Mouse (Mus musculus) gastrocnemius, postnatal 25 days (tissue): ENCODE data around the gene Mlxipl. TPM values are rescaled to one million over a fixed set of nuclear protein-coding genes. Genes with fewer than 3 reads are reported as not detected.
"Not testable (repeated sequence)": the region's sequence is repeated elsewhere in the genome, so short reads cannot be mapped to it uniquely, and the experiment has no call there.

Experiments used
- DNase-seq: peaks from one replicate; pipeline ENCODE4 v3.0.0; 2022
- long read RNA-seq, 2 experiments: library from polyadenylated mRNA; stranded (forward); transcript quantifications; one replicate each; pipeline ENCODE4 v2.0.0; 2021
- total RNA-seq, 2 experiments: library from RNA; stranded (reverse); gene quantifications; 1 replicate in 1 of 2; 2 replicates in 1 of 2; pipeline ENCODE4 v1.2.3; 2021

Gene Mlxipl
- total RNA-seq, result 10 to 100 TPM; 72.1 to 80.3 TPM
- long read RNA-seq, experiment 1, partial matches to known transcripts, result 11 of 349 reads
- long read RNA-seq, experiment 1, other reads (novel, unspliced or antisense), result 334 of 349 reads
- long read RNA-seq, experiment 2, transcript Mlxipl-201 (17 exons, 3,622 nt), result major isoform, 8 of 233 reads
- long read RNA-seq, experiment 2, partial matches to known transcripts, result 32 of 233 reads
- long read RNA-seq, experiment 2, other reads (novel, unspliced or antisense), result 193 of 233 reads

DNA sequence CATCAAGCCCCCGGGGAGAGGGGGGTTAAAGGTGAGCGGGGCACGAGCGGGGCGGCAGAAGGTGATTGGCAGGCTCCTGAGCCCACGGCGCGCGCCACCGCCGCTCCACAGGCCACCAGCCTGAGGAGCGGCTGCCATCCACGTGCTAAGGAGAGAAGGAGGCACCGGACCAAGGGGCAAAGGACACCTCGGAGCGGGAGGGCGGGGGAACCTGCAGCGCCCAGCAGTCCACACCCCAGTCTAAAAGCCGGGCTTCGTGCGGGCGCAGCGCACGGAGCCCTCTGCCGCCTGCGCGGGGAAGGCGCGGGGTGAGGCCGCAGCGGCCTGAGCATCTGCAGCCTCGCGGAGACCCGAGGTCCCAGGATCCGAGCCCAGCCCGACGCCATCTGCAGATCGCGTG is at the start of gene Mlxipl:
Gene Mlxipl (plus strand): TSS at position 238 of the 400 bp plus-strand sequence.
- no peak for DNase-seq

DNA sequence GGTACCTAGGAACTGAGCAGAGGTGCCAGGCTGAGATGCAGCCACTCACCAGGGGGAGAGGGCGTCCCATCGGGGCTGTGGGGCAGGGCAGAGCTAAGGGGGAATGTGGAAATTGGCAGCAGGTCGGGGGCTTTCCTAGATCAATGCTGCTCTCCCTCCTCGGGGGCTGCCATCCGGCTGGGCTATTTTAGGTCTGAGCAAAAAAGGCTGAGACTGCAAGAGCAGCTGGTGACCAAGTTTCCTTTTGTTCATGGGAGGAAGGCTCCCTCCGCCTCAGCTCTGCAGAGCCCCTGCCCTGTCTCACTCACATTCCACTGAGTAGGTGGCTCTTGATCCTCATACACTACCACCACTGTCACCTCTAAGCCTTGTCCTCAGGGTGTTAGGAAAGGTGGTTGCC is 49.6 kb upstream of the Mlxipl start:
- no peak for DNase-seq

DNA sequence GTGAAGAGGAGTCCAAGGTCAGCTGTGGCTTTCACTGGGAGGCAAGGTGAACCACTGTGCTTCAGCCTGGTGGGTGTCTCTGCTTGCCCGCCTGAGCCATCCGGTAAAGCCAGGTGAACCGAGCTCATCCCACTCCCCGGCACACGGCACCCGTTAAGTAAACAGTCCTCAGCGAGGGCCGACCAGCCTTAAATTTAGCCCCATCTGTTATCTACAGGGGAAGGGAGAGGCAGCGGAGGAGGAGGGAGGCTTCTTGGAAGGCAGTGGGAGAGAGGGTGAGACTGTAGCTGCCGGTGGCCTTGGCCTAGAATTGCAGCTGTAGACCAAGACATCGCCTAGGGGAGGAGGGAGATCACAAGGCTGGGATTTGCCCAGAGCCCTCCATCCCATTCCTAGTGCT is 48.9 kb upstream of the Mlxipl start:
- DNase-seq, result no peak

DNA sequence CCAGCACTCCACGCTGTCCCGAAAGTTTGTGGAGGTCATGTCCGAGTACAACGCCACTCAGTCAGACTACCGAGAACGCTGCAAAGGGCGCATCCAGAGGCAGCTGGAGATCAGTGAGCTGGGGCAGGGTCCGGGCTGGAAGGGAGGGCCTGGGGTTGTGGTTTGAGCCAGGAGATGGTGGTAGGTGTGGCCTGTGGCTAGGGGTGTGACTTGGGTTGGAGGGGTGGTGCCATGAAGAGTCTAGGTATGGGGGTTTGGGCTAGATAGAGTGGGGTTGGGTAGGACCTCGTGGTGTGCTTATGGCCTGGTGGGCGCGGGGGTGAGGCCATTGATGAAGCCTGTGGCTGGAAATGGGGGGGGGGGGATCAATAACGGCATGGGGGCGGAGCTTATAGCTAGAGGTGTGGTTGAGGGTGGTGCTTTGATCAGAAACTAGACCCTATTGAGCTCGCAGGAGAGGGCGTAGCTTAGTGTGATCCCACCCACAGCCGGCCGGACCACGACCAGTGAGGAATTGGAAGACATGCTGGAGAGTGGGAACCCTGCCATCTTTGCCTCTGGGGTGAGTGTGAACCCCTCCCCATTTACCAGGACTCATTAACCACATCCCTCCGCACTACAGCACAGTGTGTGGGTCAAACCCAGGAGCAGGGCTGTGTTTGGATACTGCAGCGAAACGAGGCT is 47.4 kb upstream of the Mlxipl start:
- no peak for DNase-seq

DNA sequence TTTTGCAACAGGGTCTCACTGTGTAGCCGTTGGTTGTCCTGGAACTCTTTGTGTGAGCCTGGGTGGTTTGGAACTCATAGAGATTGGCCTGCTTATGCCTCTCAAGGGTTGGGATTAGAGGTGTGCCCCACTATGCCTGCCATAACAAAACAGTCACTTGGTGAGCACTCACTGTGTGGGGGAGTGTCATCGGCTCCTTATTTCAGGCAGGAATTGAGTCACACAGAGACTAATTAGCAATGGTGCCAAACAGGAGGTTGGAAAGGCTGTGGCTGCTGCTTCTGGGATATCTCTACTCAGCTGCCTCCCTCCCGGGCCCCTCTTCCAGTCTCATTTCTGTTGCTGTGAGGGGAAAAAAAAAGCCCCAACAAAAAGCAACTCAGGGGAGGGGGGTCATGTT is 45.1 kb upstream of the Mlxipl start:
- DNase-seq, result no peak

DNA sequence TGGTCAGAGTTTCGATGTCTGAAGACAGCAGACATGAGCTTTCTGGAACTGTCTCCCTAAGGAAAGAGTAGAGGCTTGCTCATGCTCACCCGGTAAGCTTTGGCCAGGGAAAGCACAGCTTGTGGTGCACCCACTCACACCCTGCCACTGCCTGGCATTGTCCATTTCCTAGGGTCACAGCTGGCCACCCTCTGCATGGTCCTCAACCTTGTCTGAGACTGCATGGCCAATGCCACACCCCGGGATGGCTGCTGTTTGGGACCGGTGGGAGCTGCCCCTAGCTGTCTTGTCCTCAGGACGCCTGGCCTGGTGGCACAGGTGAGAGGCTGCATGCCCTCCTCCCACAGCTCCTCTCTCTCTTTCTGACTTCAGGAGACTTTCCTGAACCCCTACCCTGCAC is 41.2 kb upstream of the Mlxipl start:
- no peak for DNase-seq

DNA sequence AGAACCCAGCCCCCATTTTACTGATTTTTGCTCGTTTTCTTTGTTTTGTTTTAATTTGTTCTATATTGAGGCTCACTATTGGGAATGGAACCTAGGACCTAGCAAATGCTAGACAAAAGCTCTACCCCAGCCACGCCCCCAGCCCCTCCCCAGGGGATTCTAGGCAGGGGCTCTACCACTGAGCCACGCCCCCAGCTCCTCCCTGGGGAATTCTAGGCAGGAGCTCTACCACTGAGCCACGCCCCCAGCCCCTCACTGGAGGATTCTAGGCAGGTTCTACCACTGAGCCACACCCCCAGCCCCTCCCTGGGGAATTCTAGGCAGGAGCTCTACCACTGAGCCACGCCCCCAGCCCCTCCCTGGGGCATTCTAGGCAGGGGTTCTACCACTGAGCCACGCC is 40.4 kb upstream of the Mlxipl start:
- not testable (repeated sequence) for DNase-seq

DNA sequence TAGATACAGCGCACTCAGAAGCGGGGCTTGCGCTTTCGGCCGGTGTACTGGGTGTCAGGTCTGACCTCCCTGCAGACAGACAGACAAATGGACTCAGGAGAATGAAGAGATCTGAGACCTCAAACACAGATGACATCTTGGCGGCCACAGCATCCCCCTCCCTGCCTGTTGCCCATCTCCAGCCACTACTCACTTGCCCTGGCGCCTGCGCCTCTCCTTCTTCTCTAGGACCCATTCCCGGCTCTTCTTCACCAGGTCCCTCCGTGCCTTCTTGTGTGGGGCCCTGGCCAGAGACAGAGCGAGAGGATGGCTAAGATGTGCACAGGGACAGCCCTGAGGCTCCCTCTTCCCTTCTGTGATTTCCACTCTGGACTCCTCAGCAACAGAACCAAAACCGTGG is 36.3 kb upstream of the Mlxipl start:
- DNase-seq, result no peak

DNA sequence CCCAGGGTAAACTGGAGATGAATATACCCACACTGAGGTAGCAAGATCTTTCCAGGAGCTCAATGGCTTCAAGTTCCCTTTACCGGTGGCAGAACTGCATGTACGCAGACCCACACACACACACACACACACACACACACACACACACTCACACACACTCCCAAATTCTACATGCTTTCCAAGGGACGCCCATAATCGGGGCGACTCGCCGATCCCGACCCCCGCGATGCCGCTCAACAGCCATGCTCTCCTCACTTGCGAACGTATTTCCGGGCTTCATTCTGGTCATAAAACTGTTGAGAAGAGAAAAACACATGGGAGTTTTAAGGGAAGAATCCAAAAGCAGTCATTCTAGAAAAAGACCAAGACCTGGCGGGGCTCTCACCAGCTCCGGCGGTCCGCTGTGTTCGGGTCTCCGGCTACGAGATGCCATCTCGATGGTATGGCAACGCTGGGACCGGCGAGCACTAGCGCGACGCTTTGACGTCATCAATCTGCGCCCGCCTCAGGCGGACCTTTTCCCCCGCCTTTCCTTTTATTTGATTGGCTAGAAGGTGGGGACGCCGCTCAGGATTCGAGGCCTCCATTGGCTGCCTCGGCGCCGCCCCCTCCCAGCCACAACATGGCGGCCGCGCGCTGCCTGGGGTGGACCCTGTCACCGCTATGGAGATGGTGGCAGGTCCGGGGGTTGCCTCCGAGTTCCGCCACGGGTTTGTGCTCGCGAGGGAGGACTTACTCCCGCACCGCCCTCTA is 25.9 kb upstream of the Mlxipl start, which contains the start of gene Dnajc30:
Gene Dnajc30 (plus strand): TSS at position 574 of the 753 bp plus-strand sequence.
- DNase-seq, result peak; percentile 94

DNA sequence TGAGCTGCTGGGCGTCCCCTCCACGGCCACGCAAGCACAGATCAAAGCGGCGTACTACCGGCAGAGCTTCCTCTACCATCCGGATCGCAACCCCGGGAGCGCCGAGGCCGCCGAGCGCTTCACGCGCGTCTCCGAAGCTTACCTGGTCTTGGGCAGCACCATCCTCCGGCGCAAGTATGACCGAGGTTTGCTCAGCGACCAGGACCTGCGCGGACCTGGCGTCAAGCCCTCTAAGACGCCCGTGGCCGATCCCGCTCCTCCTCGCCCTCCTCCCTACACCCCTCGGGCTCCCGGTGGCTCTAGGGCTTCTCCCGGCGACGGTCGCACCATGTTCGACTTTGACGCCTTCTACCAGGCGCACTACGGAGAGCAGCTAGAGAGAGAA is 25.3 kb upstream of the Mlxipl start:
- DNase-seq, result no peak

DNA sequence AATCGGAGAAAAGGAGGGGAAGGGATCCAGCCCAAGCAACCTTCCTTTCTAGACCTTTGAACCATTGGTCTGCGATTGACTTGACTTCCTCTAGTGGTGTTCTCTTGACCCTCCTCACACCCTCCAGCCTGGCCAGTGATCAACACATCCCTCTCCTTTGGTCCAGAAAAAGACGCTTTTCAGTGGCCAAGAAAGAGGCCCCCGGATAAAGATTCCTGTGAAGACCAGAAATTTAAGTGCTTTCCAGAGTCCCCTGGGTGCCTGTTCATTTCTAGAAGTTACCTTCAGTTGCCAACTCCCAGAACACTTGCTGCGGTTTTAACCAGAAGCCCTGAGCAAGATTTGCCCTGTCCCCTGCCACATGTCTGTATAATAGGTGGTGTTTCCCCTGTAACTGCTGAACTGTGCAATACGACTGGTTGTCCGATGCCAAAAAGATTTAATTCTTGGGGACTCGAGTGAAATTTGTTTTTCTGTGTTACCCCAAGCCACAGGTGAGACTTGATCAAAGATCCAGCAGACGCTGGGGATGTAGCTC is 24.7 kb upstream of the Mlxipl start, which contains the start of gene Bud23:
Gene Bud23 (minus strand): TSS at position 51 of the 538 bp plus-strand sequence.
- not testable (repeated sequence) for DNase-seq

DNA sequence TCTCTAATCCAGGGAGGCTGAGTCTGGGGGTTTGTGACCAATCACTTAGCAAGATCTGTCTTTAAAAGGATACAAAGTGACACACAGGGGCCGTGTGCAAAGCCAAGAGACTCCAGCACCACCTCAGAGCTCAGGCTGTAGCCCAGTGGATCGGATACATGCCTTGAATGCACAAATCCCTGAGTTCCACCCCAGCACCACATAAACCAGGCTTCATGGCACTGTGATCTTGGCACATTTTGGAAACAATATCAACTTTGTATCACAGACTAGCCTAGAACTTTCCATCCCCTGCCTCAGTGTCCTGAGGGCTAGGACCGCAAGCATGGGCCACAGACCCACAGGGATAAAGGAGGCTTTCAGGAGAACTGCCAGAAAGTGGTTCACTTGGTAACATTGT is 23.7 kb upstream of the Mlxipl start:
- no peak for DNase-seq

DNA sequence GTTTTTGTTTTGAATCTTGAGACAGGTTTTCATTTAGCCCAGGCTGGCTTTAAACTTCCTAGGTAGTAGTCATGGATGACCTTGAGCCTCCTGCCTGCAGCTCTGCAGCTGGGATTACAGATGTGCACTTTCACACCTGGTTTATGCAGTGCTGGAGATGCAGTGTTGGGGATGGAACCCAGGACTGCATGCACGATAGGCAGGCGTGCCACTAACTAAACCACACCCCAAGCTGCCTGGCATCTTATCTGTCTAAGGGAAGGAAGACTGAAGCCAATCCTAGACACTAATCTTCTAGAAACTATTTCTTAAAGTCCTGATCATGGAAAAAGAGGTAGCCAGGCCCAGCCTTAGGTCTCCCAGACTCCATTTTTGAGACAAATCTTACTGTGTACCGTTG is 19.2 kb upstream of the Mlxipl start:
- no peak for DNase-seq

DNA sequence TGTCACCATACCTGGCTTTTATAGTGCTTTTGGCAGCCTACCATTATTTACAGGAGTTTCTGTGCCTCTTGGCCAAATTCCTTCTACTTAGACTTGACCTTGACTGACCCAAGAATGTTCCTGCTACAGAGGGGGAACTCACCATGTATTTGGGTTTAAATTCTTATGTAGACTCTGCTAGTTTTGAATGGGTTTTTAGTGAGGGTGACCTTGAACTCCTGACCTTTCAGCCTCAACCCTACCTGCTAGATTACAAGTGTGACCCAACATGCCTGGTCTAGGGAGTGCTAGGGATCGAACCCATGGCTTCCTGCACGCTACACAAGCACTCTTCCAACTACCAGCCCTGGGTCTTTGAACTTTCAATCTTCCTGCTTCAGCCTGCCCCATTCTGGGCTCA is 17.6 kb upstream of the Mlxipl start:
- no peak for DNase-seq

DNA sequence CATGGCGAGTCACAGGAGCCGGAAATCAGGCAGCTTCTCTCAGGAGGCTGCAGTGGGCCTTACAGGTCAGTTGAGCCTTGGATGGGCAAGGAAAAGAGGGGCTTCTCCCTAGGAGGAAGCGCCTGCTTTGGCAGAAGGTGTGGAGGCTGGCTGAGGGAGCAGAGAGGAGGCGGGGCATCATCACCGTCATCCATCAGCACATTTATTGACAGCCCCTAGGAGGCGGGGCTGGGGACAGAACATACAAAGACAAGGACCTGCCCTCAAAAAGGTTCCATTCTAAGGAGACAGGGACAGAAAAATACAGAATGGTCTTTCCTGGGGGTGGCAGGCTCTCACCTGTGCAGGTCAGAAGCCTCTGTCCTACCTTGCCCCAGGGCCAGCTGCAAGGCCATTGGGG is 17.0 kb upstream of the Mlxipl start:
- no peak for DNase-seq

DNA sequence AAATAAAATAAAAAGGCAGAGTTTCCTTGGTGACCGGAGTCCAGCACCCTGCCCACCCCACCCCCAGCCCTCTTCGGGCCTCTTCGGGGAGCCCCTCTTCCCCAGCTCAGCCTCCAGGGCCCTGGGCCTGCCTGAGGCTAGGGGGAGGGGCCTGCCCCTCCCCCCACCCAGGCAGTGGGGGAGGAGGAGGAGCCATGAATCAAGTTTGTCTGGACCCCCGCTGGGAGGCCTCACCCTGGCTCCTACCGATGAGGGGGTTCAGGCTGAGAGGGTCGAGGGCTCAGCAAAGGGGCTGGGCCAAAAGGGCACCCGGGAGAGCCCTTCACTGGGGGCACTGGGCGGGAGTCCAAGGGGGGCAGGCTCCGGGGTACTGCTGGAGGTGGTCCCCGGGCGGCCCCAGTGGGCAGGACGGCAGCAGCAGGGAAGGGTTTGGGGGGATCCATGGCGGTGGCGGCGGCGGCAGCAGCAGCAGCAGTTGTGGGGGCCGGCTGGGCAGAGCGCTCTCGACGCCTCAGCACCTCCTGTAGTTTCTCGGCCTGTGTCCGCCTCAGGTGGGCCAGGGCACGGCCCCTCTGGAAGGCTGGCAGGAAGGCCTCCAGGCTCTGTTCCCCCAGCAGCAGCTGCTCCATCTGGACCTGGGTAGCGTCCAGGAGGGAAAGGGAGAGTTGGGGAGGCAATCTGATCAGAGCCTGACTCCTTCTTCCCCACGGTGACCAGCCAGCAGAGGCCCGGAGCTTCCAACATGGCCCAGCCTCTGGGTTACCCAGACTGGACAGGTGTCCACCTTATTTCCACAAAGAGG is 16.1 kb upstream of the Mlxipl start:
- no peak for DNase-seq

DNA sequence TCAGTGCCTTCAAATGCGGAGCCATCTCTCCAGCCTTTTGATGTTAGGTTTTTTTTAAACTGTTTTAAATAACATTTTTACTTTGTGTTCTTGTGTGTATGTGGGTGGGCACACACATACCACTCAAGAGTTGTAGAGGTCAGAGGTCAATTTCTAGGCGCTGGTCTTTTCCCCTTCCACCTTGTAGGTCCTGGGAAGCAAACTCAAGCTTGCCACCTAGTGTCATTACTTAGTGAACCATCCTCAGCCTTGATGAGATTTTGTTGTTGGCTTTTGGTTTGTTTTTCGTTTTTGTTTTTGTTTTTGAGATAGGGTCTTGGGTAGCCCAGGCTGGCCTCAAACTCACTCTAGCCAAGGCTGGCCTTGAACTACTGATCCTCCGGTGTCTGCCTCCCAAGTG is 14.0 kb upstream of the Mlxipl start:
- DNase-seq, result no peak

DNA sequence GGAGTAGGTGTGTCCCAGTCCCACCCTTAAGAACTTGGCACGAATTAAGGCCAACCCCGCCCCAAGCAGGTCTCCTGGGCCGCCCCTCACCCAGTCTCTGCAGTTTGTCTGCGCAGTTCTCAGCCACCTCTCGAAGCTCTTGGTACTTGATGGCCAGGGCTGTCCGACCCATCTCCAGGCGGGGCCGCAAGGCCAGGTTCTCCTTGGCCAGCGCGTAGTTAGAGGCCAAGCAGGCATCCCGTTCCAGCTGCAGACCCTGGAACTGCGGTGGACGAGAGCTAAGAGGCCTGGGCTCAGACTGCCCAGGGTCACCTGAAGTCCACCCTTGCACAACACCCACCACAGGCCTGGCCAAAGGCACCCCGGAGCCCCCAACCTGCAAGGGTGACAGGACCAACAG is 13.3 kb upstream of the Mlxipl start:
- DNase-seq, result no peak

DNA sequence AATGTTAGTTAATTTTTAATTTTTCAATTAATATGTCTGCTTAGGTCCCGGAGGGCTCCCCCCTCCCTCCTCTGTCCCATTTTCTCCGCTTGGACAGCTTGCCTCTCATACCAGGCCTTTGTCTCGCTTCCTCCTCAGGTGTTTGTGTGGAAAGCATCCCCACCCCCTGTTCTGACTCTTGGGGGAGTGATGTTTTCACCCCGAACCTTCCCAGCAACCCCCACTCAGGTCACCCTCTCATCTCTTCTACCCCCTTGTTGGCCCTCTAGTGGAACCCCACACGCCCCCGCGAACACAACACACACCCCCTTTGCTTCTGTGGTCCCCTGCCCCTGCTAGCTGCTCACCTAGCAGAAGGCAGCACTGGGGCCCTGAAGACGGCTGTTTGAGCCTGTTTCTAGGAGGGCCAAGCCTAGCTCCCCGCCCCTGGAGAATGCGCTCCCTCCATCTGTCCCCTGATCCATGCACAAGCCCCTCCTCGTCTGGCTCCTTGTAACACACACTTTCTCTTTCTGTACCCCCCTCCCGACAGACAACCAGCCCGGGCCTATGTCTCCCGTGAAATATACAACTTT is 12.7 kb upstream of the Mlxipl start:
- DNase-seq, result no peak

DNA sequence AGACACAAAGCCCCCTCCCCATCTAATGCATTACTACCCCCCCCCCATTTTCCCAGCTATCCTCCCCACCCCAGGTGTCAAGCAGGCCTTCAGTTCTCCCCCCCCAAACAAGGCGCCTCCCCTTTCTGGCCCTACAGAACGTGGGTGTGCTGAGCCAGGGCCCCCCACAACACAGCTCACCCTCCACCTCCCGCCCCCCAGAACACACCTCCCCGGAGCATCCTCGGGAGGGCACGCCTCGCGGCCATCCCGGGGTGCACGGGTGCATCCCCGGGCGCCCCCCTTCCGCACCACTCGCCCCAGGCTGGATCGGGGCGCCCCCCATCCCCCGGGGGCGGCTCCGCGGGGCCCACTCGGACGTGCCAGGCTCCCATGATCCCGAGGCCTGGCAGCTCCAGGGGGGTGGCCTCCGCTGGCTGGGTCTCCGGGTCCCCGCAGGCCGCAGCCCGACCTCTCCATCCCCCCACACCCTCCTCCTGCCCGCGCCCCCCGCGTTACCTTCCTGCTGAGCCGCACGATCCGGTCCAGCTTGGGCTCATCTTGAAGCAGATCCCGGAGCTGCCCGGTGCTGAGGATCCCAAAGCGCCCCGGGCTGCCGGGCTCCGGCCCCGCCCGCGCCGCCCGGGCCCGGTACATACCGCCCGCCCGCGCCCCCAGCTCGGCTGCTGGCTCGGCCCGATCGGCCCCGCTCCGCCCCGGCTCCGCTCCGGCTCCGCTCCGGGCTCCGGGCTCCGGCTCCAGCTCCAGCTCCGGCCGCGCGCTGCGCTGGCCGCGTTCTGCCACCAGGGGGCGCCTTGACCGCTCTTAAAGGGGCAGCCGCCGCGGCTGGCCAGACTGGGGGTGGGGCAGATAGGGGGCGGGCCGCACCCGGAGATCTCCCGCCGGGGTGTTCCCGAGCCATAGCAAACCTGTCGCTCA is 11.9 kb upstream of the Mlxipl start, which contains the start of gene Vps37d:
Gene Vps37d (minus strand): TSS at position 703 of the 918 bp plus-strand sequence.
- DNase-seq, result peak; percentile 85

DNA sequence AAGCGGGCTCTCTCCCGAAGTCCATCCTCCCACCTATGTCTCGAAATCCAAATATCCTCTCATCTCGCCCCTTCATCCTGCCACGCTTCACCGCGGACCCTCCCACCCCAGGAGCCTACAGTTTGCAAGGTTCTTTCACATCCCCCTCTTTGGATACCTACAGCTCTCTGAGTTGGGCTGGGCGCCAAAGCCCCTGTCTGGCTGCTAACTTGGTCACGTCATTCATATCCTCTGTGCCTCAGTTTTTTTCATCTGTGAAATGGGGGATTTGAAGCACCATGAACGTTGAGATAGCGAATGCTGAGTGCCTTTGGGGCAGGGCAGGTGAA is 11.2 kb upstream of the Mlxipl start:
- no peak for DNase-seq
